Mouse (Mus musculus) liver, embryonic 15.5 days (tissue): Measurements from ENCODE around the gene Cdh13. TPM values are rescaled to one million over a fixed set of nuclear protein-coding genes. Genes with fewer than 3 reads are reported as not detected.
"Not testable (repeated sequence)": the region's sequence is repeated elsewhere in the genome, so short reads cannot be mapped to it uniquely, and the experiment has no call there.

ENCODE experiments used
- ATAC-seq: fragments of 200-750 bp; cut with Nextera tagmentation; 2 replicates; pipeline ENCODE4 v1.8.0; 2017; ENCODE audit warnings: moderate number of reproducible peaks, mild to moderate bottlenecking, moderate library complexity; ENCODE audit not compliant: insufficient read depth
- H3K27ac ChIP-seq: fragments of 300-500 bp; sonication (generic); replicated peaks from 2 replicates; pipeline ENCODE4 v1.5.1; 2015; ENCODE audit warnings: mild to moderate bottlenecking, inconsistent platforms
- H3K27me3 ChIP-seq: fragments of 300-500 bp; sonication (generic); 2 replicates; pipeline ENCODE4 v1.6.1; 2015; ENCODE audit warnings: mild to moderate bottlenecking, inconsistent platforms
- H3K36me3 ChIP-seq: fragments of 300-500 bp; sonication (generic); replicated peaks from 2 replicates; pipeline ENCODE4 v1.6.1; 2015; ENCODE audit warnings: moderate library complexity, mild to moderate bottlenecking, inconsistent platforms
- H3K4me1 ChIP-seq: fragments of 300-500 bp; sonication (generic); replicated peaks from 2 replicates; pipeline ENCODE4 v1.6.1; 2015; ENCODE audit warnings: inconsistent platforms
- H3K4me2 ChIP-seq: fragments of 300-500 bp; sonication (generic); 2 replicates; pipeline ENCODE4 v1.6.1; 2015; ENCODE audit warnings: moderate library complexity, mild to moderate bottlenecking, inconsistent platforms
- H3K4me3 ChIP-seq: fragments of 300-500 bp; sonication (generic); replicated peaks from 2 replicates; pipeline ENCODE4 v1.5.1; 2015; ENCODE audit warnings: mild to moderate bottlenecking, inconsistent platforms
- H3K9ac ChIP-seq: fragments of 300-500 bp; sonication (generic); 2 replicates; pipeline ENCODE4 v1.6.1; 2015; ENCODE audit warnings: moderate library complexity, mild to moderate bottlenecking, inconsistent platforms
- H3K9me3 ChIP-seq: fragments of 300-500 bp; sonication (generic); replicated peaks from 2 replicates; pipeline ENCODE4 v1.6.1; 2016; ENCODE audit warnings: inconsistent platforms
- WGBS: fragments of 180-500 bp; shearing (Covaris S2); methylation state at CpG from one replicate; pipeline ENCODE4 v1.1.7; 2015; ENCODE audit warnings: mixed read lengths; ENCODE audit not compliant: insufficient replicate concordance; 5-methylcytosine and 5-hydroxymethylcytosine counted together
- polyA plus RNA-seq: library from polyadenylated mRNA; unstranded; fragments of >200 nt; fragmentation: Nextera tagmentation; extraction: Ambion mirVana; gene quantifications from 2 replicates; pipeline ENCODE4 v1.2.1, GENCODE M21; 2015

Cdh13 gene
- polyA plus RNA-seq, 1 experiment from 2014 or later: 0.56 TPM

- no peaks in the 10 kb centered on the region for H3K9me3 ChIP-seq
- peaks cover 25% of the 10 kb centered on the region for H3K36me3 ChIP-seq
- no peak overlapping the region for H3K4me3 ChIP-seq
- H3K27ac ChIP-seq: 0 out of 2 replicates have a peak overlapping the region, but pooled peaks have one; percentile 6
- H3K27me3 ChIP-seq: no peaks in the 10 kb centered on the region
- H3K4me1 ChIP-seq: peaks cover 27% of the 10 kb centered on the region
- WGBS: 26% methylated on average over 10 of the region's 10 CpGs
- no peak overlapping the region for H3K9ac ChIP-seq
- ATAC-seq: peak; percentile 51
- peak overlapping the region; percentile 25 for H3K4me2 ChIP-seq
Observed at GRCm38 (mm10) chr8:119352977-119353658, 1069.6 kb downstream of the Cdh13 start.

- H3K9me3 ChIP-seq: no peaks in the 10 kb centered on the region
- ATAC-seq: peak; percentile 43
- no peak overlapping the region for H3K4me3 ChIP-seq
- H3K9ac ChIP-seq: no peak overlapping the region
- H3K27ac ChIP-seq: 0 out of 2 replicates have a peak overlapping the region, but pooled peaks have one; percentile 6
- peaks cover 27% of the 10 kb centered on the region for H3K4me1 ChIP-seq
- 26% methylated on average over 6 of the region's 6 CpGs for WGBS
- no peaks in the 10 kb centered on the region for H3K27me3 ChIP-seq
- H3K36me3 ChIP-seq: peaks cover 20% of the 10 kb centered on the region
- peak overlapping the region; percentile 25 for H3K4me2 ChIP-seq
Observed at GRCm38 (mm10) chr8:119353659-119354023, 1070.1 kb downstream of the Cdh13 start.

GRCm38 (mm10) chr8:119356631-119357030 is 1073.1 kb downstream of the Cdh13 start:
- H3K4me3 ChIP-seq, H3K27me3 ChIP-seq: not testable (repeated sequence)

GRCm38 (mm10) chr8:119358175-119358574 is 1074.6 kb downstream of the Cdh13 start:
- Histone ChIP-seq H3K27me3 (no peaks in the 10 kb centered on the region), H3K4me1 (peaks cover 14% of the 10 kb centered on the region), H3K36me3 (no peaks in the 10 kb centered on the region), H3K9me3 (no peaks in the 10 kb centered on the region), H3K4me3 (no peak overlapping the region), H3K27ac (no peak overlapping the region), H3K4me2 (no peak overlapping the region), H3K9ac (no peak overlapping the region)
- WGBS: 63% methylated on average over 7 of the region's 7 CpGs
- no peak for ATAC-seq

More at GRCm38 (mm10) chr8:119356631-119357030, 1073.1 kb downstream of the Cdh13 start:
- not testable (repeated sequence) for H3K36me3 ChIP-seq, H3K9ac ChIP-seq, H3K9me3 ChIP-seq, ATAC-seq, H3K4me2 ChIP-seq, H3K27ac ChIP-seq
- peaks cover 20% of the 10 kb centered on the region for H3K4me1 ChIP-seq
- 47% methylated on average over 5 of the region's 5 CpGs for WGBS

GRCm38 (mm10) chr8:119358836-119359235 is 1075.3 kb downstream of the Cdh13 start:
- H3K4me1 ChIP-seq: peaks cover 7% of the 10 kb centered on the region
- ATAC-seq: no peak
- 33% methylated on average over 14 of the region's 14 CpGs for WGBS
- H3K4me2 ChIP-seq: no peak overlapping the region
- H3K27ac ChIP-seq: no peak overlapping the region
- H3K9ac ChIP-seq: no peak overlapping the region
- H3K9me3 ChIP-seq: no peaks in the 10 kb centered on the region
- no peaks in the 10 kb centered on the region for H3K36me3 ChIP-seq
- no peak overlapping the region for H3K4me3 ChIP-seq
- no peaks in the 10 kb centered on the region for H3K27me3 ChIP-seq

GRCm38 (mm10) chr8:119360686-119361295 is 1077.3 kb downstream of the Cdh13 start:
- H3K4me1 ChIP-seq: no peaks in the 10 kb centered on the region
- no peak for ATAC-seq

More at GRCm38 (mm10) chr8:119360686-119361295, 1077.3 kb downstream of the Cdh13 start:
- Histone ChIP-seq H3K4me2 (no peak overlapping the region), H3K27me3 (no peaks in the 10 kb centered on the region; the same call in 1 of the 2 replicates), H3K4me3 (no peak overlapping the region), H3K27ac (no peak overlapping the region), H3K9me3 (no peaks in the 10 kb centered on the region), H3K9ac (no peak overlapping the region), H3K36me3 (no peaks in the 10 kb centered on the region)
- WGBS: 61% methylated on average over 7 of the region's 8 CpGs
